Mouse (Mus musculus) midbrain, postnatal 0 days (tissue): ENCODE data around the gene Olfml2a. TPM values are rescaled to one million over a fixed set of nuclear protein-coding genes. Genes with fewer than 3 reads are reported as not detected.

Experiments used
- ATAC-seq: fragments of 200-750 bp; cut with Nextera tagmentation; 2 replicates; pipeline ENCODE4 v1.8.0; 2017; ENCODE audit warnings: moderate number of reproducible peaks, mild to moderate bottlenecking, moderate TSS enrichment, moderate library complexity; ENCODE audit not compliant: low FRiP score
- DNase-seq: peaks from one replicate; pipeline ENCODE4 v3.0.0-alpha.2; 2015; ENCODE audit warnings: low spot score
- H3K27ac ChIP-seq: fragments of 300-500 bp; sonication (generic); 2 replicates; pipeline ENCODE4 v1.5.1; 2014; ENCODE audit warnings: low read depth, mild to moderate bottlenecking, low read length, mixed read lengths
- H3K27me3 ChIP-seq: fragments of 300-500 bp; sonication (generic); 2 replicates; pipeline ENCODE4 v1.6.1; 2014; ENCODE audit warnings: low read length, control low read depth, mixed read lengths; ENCODE audit not compliant: insufficient read depth
- H3K36me3 ChIP-seq: fragments of 300-500 bp; sonication (generic); 2 replicates; pipeline ENCODE4 v1.6.1; 2014; ENCODE audit warnings: low read length, control low read depth, mixed read lengths; ENCODE audit not compliant: insufficient read depth
- H3K4me1 ChIP-seq: fragments of 300-500 bp; sonication (generic); 2 replicates; pipeline ENCODE4 v1.6.1; 2014; ENCODE audit warnings: mild to moderate bottlenecking, control low read depth, antibody characterized with exemption, low read length, mixed read lengths; ENCODE audit not compliant: insufficient read depth
- H3K4me2 ChIP-seq: fragments of 300-500 bp; sonication (generic); 2 replicates; pipeline ENCODE4 v1.6.1; 2014; ENCODE audit warnings: low read depth, mild to moderate bottlenecking, low read length, mixed read lengths; ENCODE audit not compliant: poor library complexity, severe bottlenecking
- H3K4me3 ChIP-seq: fragments of 300-500 bp; sonication (generic); 2 replicates; pipeline ENCODE4 v1.5.1; 2014; ENCODE audit warnings: low read depth, mild to moderate bottlenecking, low read length, moderate library complexity
- H3K9ac ChIP-seq: fragments of 300-500 bp; sonication (generic); replicated peaks from 2 replicates; pipeline ENCODE4 v1.6.1; 2014; ENCODE audit warnings: mild to moderate bottlenecking, low read length, moderate library complexity, mixed read lengths; ENCODE audit not compliant: poor library complexity, severe bottlenecking
- H3K9me3 ChIP-seq: fragments of 300-500 bp; sonication (generic); 2 replicates; pipeline ENCODE4 v1.6.1; 2016; ENCODE audit warnings: low read length, control low read depth
- CTCF ChIP-seq: IDR thresholded peaks from 2 replicates; pipeline ENCODE4 v1.5.1; 2016; ENCODE audit warnings: antibody characterized with exemption, mild to moderate bottlenecking
- WGBS: fragments of 180-500 bp; shearing (Covaris S2); extraction: QIAGEN DNeasy Blood & Tissue Kit; methylation state at CpG from one replicate; pipeline ENCODE4 v1.1.7; 2014; 5-methylcytosine and 5-hydroxymethylcytosine counted together
- polyA plus RNA-seq: library from polyadenylated mRNA; unstranded; fragments of >200 nt; fragmentation: Nextera tagmentation; extraction: Ambion mirVana; gene quantifications from 2 replicates; pipeline ENCODE4 v1.2.1, GENCODE M21; 2015
- total RNA-seq: library from RNA; depleted of rRNA; stranded (reverse); fragments of >200 nt; gene quantifications from 2 replicates; pipeline ENCODE4 v1.2.3, GENCODE M21; 2014

The Olfml2a gene
- total and polyA plus RNA-seq, 2 experiments from 2014 or later: 3.1 to 10.0 TPM

DNA sequence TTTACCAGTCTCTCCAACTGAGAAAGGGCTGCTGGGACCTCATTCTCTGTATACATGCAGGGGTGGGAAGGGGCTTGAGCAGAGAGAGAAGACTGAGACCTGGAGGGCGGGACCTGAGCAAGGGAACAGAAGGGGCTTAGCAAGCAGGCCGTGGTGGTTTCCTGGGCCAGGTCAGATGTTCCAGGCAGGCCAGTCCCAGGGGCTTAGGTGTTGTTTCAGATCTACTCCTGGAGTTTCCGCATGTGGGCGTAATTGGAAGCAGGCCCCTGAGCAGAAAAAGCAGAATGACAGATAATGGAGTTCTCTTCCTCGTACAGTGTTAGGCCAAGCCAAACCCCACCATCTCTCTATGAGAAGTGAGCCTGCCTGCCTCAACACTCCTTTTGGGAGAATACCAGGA, 3.2 kb downstream of the Olfml2a start:
- H3K27ac ChIP-seq: no peak overlapping the region
- DNase-seq: no peak
- H3K9ac ChIP-seq: no peak overlapping the region
- H3K4me2 ChIP-seq: no peak overlapping the region
- ATAC-seq: no peak
- WGBS: 48% methylated on average over 5 of the region's 5 CpGs
- no peaks in the 10 kb centered on the region for H3K4me1 ChIP-seq
- H3K36me3 ChIP-seq: no peaks in the 10 kb centered on the region
- no peak overlapping the region for H3K4me3 ChIP-seq
- no peak for TF ChIP-seq CTCF
- peaks cover 12% of the 10 kb centered on the region; the same call in 1 of the 2 replicates for H3K27me3 ChIP-seq
- H3K9me3 ChIP-seq: no peaks in the 10 kb centered on the region

DNA sequence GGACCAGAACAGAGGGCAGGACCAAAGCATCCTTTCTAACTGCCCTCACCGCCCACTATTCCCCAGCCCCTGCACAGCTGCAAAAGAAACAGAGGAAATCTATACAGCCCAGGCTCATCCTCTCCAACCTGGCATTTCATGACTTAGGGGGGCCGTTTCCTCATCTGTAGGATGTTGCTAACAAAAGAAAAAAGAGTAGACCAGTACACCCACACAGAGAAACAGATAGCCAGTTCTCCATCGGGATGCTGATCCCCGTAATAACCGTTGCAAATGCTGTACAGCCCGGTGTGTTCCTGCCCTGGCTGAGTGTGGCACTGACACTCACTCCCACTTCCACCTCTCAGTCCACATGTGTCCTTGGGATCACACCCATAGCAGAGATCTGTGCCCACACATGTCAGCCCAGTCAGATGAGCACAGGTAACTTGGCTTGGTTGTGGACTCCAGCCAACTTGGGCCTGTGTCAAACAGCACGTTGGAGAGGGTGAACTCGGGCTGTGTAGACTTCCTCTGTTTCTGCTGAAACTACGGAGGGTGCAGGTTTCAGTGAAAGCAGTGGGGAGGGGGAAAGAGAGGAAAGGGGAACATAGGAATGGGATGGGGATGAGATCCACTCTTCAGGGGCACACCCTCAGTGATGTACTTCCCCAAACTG, 5.1 kb downstream of the Olfml2a start:
- H3K4me2 ChIP-seq: no peak overlapping the region
- WGBS: 73% methylated on average over 9 of the region's 9 CpGs
- no peak overlapping the region for H3K9ac ChIP-seq
- DNase-seq (no peak), ATAC-seq (no peak)
- H3K27ac ChIP-seq: no peak overlapping the region
- 0 out of 2 replicates have a peak, but pooled peaks cover 1% of the 10 kb centered on the region for H3K27me3 ChIP-seq
- no peaks in the 10 kb centered on the region for H3K9me3 ChIP-seq
- no peaks in the 10 kb centered on the region for H3K36me3 ChIP-seq
- no peaks in the 10 kb centered on the region for H3K4me1 ChIP-seq
- no peak overlapping the region for H3K4me3 ChIP-seq
- no peak for TF ChIP-seq CTCF

DNA sequence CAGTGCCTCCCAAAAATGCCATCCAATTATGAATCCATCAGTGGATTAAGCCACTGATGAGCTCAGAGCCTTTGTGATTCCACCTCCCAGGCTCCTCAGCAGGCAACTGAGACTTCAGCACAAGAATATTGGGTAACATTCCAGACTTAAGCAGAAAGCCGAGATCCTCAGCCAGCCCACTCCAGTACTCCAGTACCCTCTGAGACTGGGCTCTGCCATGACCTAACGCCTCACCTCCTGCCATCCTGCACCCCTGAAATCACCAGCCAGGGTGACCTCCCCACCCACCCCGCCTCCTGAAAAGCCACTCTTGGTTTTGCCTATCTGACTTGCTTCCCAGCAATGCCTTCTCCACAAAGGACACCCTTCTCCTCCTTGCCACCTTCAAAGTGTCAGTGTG, 5.6 kb downstream of the Olfml2a start:
- no peak overlapping the region for H3K4me2 ChIP-seq
- no peak for TF ChIP-seq CTCF

GRCm38 (mm10) chr2:38938007-38938406, 6.2 kb downstream of the Olfml2a start:
- Histone ChIP-seq H3K4me1 (no peaks in the 10 kb centered on the region), H3K27me3 (no peaks in the 10 kb centered on the region), H3K4me2 (no peak overlapping the region), H3K9me3 (no peaks in the 10 kb centered on the region), H3K27ac (no peak overlapping the region), H3K4me3 (no peak overlapping the region), H3K9ac (no peak overlapping the region), H3K36me3 (no peaks in the 10 kb centered on the region)
- ATAC-seq: no peak
- WGBS: 91% methylated on average over 1 of the region's 1 CpGs
- no peak for TF ChIP-seq CTCF
- no peak for DNase-seq

More for the DNA sequence above, 5.6 kb downstream of the Olfml2a start:
- H3K9ac ChIP-seq: no peak overlapping the region
- H3K4me3 ChIP-seq: no peak overlapping the region
- H3K9me3 ChIP-seq: no peaks in the 10 kb centered on the region
- 72% methylated on average over 3 of the region's 3 CpGs for WGBS
- no peaks in the 10 kb centered on the region for H3K4me1 ChIP-seq
- DNase-seq (no peak), ATAC-seq (no peak)
- H3K36me3 ChIP-seq: no peaks in the 10 kb centered on the region
- H3K27me3 ChIP-seq: no peaks in the 10 kb centered on the region
- no peak overlapping the region for H3K27ac ChIP-seq

- WGBS: 87% methylated on average over 2 of the region's 2 CpGs
- ATAC-seq: no peak
These were observed 7.3 kb downstream of the Olfml2a start for GRCm38 (mm10) chr2:38939047-38939446.

DNA sequence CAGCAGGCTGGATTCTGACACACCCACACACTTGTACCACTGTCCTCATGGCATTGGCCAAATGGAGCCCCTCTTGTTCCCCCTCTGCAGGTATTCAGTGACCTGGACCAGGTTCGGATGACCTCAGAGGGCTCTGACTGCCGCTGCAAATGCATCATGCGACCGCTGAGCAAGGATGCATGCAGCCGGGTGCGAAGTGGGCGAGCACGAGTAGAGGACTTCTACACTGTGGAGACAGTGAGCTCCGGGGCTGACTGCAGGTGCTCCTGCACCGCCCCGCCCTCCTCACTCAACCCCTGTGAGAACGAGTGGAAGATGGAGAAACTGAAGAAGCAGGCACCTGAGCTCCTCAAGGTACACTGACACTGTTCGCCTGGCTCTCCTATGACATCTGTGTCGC, 9.6 kb downstream of the Olfml2a start:
- no peak overlapping the region for H3K4me3 ChIP-seq
- 83% methylated on average over 14 of the region's 14 CpGs for WGBS
- ATAC-seq: no peak

More at GRCm38 (mm10) chr2:38939047-38939446, 7.3 kb downstream of the Olfml2a start:
- peak; percentile 35; the same call in 1 of the 2 replicates for TF ChIP-seq CTCF
- Histone ChIP-seq H3K27me3 (no peaks in the 10 kb centered on the region), H3K9ac (no peak overlapping the region), H3K9me3 (no peaks in the 10 kb centered on the region), H3K4me1 (no peaks in the 10 kb centered on the region), H3K36me3 (no peaks in the 10 kb centered on the region), H3K4me3 (no peak overlapping the region), H3K4me2 (no peak overlapping the region), H3K27ac (no peak overlapping the region)
- no peak for DNase-seq

More for the DNA sequence above, 9.6 kb downstream of the Olfml2a start:
- Histone ChIP-seq H3K9me3 (no peaks in the 10 kb centered on the region), H3K9ac (no peak overlapping the region), H3K27ac (no peak overlapping the region), H3K27me3 (no peaks in the 10 kb centered on the region), H3K4me2 (no peak overlapping the region), H3K4me1 (no peaks in the 10 kb centered on the region), H3K36me3 (no peaks in the 10 kb centered on the region)
- no peak for DNase-seq
- TF ChIP-seq CTCF: no peak
